Mouse (Mus musculus) neural tube, embryonic 11.5 days (tissue): ENCODE data around the gene Hist2h2aa1. TPM values are rescaled to one million over a fixed set of nuclear protein-coding genes. Genes with fewer than 3 reads are reported as not detected.
"Not testable (repeated sequence)": the region's sequence is repeated elsewhere in the genome, so short reads cannot be mapped to it uniquely, and the experiment has no call there.

Experiments
- ATAC-seq: fragments of 200-750 bp; cut with Nextera tagmentation; 2 replicates; pipeline ENCODE4 v1.8.0; 2017; ENCODE audit warnings: moderate number of reproducible peaks, mild to moderate bottlenecking, moderate TSS enrichment, moderate library complexity; ENCODE audit not compliant: insufficient read depth, low FRiP score, low TSS enrichment
- DNase-seq: peaks from one replicate; pipeline ENCODE4 v3.0.0-alpha.2; 2015; ENCODE audit warnings: low spot score
- H3K27ac ChIP-seq: fragments of 300-500 bp; sonication (generic); 2 replicates; pipeline ENCODE4 v1.5.1; 2014; ENCODE audit warnings: low read depth, mild to moderate bottlenecking, low read length
- H3K27me3 ChIP-seq: fragments of 300-500 bp; sonication (generic); 2 replicates; pipeline ENCODE4 v1.6.1; 2014; ENCODE audit warnings: mild to moderate bottlenecking, low read length, mixed read lengths; ENCODE audit not compliant: control insufficient read depth, insufficient read depth
- H3K36me3 ChIP-seq: fragments of 300-500 bp; sonication (generic); 2 replicates; pipeline ENCODE4 v1.6.1; 2014; ENCODE audit warnings: mild to moderate bottlenecking, low read length, moderate library complexity, mixed read lengths; ENCODE audit not compliant: control insufficient read depth, insufficient read depth
- H3K4me1 ChIP-seq: fragments of 300-500 bp; sonication (generic); 2 replicates; pipeline ENCODE4 v1.6.1; 2014; ENCODE audit warnings: low read length, mixed read lengths; ENCODE audit not compliant: control insufficient read depth, insufficient read depth
- H3K4me2 ChIP-seq: fragments of 300-500 bp; sonication (generic); 2 replicates; pipeline ENCODE4 v1.6.1; 2014; ENCODE audit warnings: low read depth, mild to moderate bottlenecking, moderate library complexity
- H3K4me3 ChIP-seq: fragments of 300-500 bp; sonication (generic); 2 replicates; pipeline ENCODE4 v1.5.1; 2014; ENCODE audit warnings: low read depth, low read length
- H3K9ac ChIP-seq: fragments of 300-500 bp; sonication (generic); 2 replicates; pipeline ENCODE4 v1.6.1; 2014; ENCODE audit warnings: mild to moderate bottlenecking, low read length
- H3K9me3 ChIP-seq: fragments of 300-500 bp; sonication (generic); 2 replicates; pipeline ENCODE4 v1.6.1; 2016; ENCODE audit warnings: low read length; ENCODE audit not compliant: control insufficient read depth
- WGBS: fragments of 180-500 bp; shearing (Covaris S2); extraction: QIAGEN DNeasy Blood & Tissue Kit; methylation state at CpG from one replicate; pipeline ENCODE4 v1.1.7; 2014; 5-methylcytosine and 5-hydroxymethylcytosine counted together
- polyA plus RNA-seq: library from polyadenylated mRNA; unstranded; fragments of >200 nt; fragmentation: Nextera tagmentation; extraction: Ambion mirVana; gene quantifications from 2 replicates; pipeline ENCODE4 v1.2.1, GENCODE M21; 2014

Hist2h2aa1 gene
- polyA plus RNA-seq, 1 experiment from 2014 or later, result 24.5 TPM

- H3K4me1 ChIP-seq, result no peaks in the 10 kb centered on the region
- no peak for DNase-seq
- WGBS, result 89% methylated on average over 3 of the region's 3 CpGs
- no peak overlapping the region for H3K4me2 ChIP-seq
- no peaks in the 10 kb centered on the region for H3K9me3 ChIP-seq
- no peak for ATAC-seq
- no peak overlapping the region for H3K27ac ChIP-seq
- H3K36me3 ChIP-seq, result no peaks in the 10 kb centered on the region
- H3K9ac ChIP-seq, result no peak overlapping the region
- H3K4me3 ChIP-seq, result no peak overlapping the region
- H3K27me3 ChIP-seq, result no peaks in the 10 kb centered on the region
Measured at GRCm38 (mm10) chr3:96207819-96208218, 37.5 kb upstream of the Hist2h2aa1 start.

- Histone ChIP-seq H3K9me3 (no peaks in the 10 kb centered on the region), H3K27ac (no peak overlapping the region), H3K4me3 (no peak overlapping the region), H3K36me3 (no peaks in the 10 kb centered on the region), H3K4me1 (no peaks in the 10 kb centered on the region), H3K4me2 (no peak overlapping the region), H3K9ac (no peak overlapping the region), H3K27me3 (no peaks in the 10 kb centered on the region)
- ATAC-seq, result no peak
- DNase-seq, result no peak
- WGBS, result 28% methylated on average over 15 of the region's 15 CpGs
Measured at GRCm38 (mm10) chr3:96209242-96209641, 36.1 kb upstream of the Hist2h2aa1 start.

GRCm38 (mm10) chr3:96219191-96219641, 26.1 kb upstream of the Hist2h2aa1 start:
- Histone ChIP-seq H3K27me3 (no peaks in the 10 kb centered on the region), H3K36me3 (no peaks in the 10 kb centered on the region), H3K9me3 (no peaks in the 10 kb centered on the region), H3K27ac (peak overlapping the region; percentile 97), H3K4me2 (peak overlapping the region; percentile 61), H3K4me3 (peak overlapping the region; percentile 47), H3K9ac (peak overlapping the region; percentile 71), H3K4me1 (peaks cover 20% of the 10 kb centered on the region)
- ATAC-seq, result peak; percentile 13
- peak; percentile 55 for DNase-seq
- under 1% methylated on average over 12 of the region's 12 CpGs for WGBS

GRCm38 (mm10) chr3:96219661-96220130, 25.6 kb upstream of the Hist2h2aa1 start, which contains the start of the genes Bola1 and Hist2h2ab:
Gene Bola1 (minus strand): TSS chr3:96219709.
Gene Hist2h2ab (plus strand): TSS chr3:96219865.
- Histone ChIP-seq H3K4me2 (peak within 1 kb of the TSS; percentile 61), H3K9ac (peak within 1 kb of the TSS; percentile 71), H3K36me3 (no peaks in the 10 kb centered on the region), H3K27ac (peak within 1 kb of the TSS; percentile 97), H3K4me1 (peaks cover 20% of the 10 kb centered on the region), H3K4me3 (peak within 1 kb of the TSS; percentile 47), H3K27me3 (no peaks in the 10 kb centered on the region), H3K9me3 (no peaks in the 10 kb centered on the region)
- under 1% methylated on average over 36 of the region's 37 CpGs for WGBS
- peak; percentile 81 for DNase-seq
- ATAC-seq, result peak; percentile 87

- not testable (repeated sequence) for H3K9me3 ChIP-seq, H3K36me3 ChIP-seq, H3K27me3 ChIP-seq, DNase-seq
- H3K9ac ChIP-seq, result peak overlapping the region; percentile 71
- peak; percentile 25 for ATAC-seq
- H3K4me1 ChIP-seq, result peaks cover 20% of the 10 kb centered on the region
- 0% methylated on average over 35 of the region's 47 CpGs for WGBS
- H3K27ac ChIP-seq, result peak overlapping the region; percentile 97
- peak overlapping the region; percentile 61 for H3K4me2 ChIP-seq
- peak overlapping the region; percentile 47 for H3K4me3 ChIP-seq
Measured at GRCm38 (mm10) chr3:96220131-96220764, 25.0 kb upstream of the Hist2h2aa1 start.

- no peaks in the 10 kb centered on the region for H3K27me3 ChIP-seq
- peak within 1 kb of the TSS; percentile 47 for H3K4me3 ChIP-seq
- H3K36me3 ChIP-seq, result no peaks in the 10 kb centered on the region
- H3K9me3 ChIP-seq, result no peaks in the 10 kb centered on the region
- peak within 1 kb of the TSS; percentile 97 for H3K27ac ChIP-seq
- peaks cover 20% of the 10 kb centered on the region for H3K4me1 ChIP-seq
- peak within 1 kb of the TSS; percentile 61 for H3K4me2 ChIP-seq
- DNase-seq, result peak; percentile 83
- peak; percentile 79 for ATAC-seq
- WGBS, result under 1% methylated on average over 43 of the region's 43 CpGs
- H3K9ac ChIP-seq, result peak within 1 kb of the TSS; percentile 71
Measured at GRCm38 (mm10) chr3:96220765-96221639, 24.3 kb upstream of the Hist2h2aa1 start, which contains the start of the genes Hist2h2ac and Hist2h2be. Gene Hist2h2ac (minus strand): TSS chr3:96220880. Gene Hist2h2be (plus strand): TSS chr3:96221119.

GRCm38 (mm10) chr3:96221640-96222038, 23.7 kb upstream of the Hist2h2aa1 start:
- DNase-seq (no peak), ATAC-seq (no peak)
- peaks cover 20% of the 10 kb centered on the region for H3K4me1 ChIP-seq
- H3K9me3 ChIP-seq, result no peaks in the 10 kb centered on the region
- H3K36me3 ChIP-seq, result no peaks in the 10 kb centered on the region
- peak overlapping the region; percentile 97 for H3K27ac ChIP-seq
- WGBS, result 26% methylated on average over 9 of the region's 9 CpGs
- no peaks in the 10 kb centered on the region for H3K27me3 ChIP-seq
- peak overlapping the region; percentile 61 for H3K4me2 ChIP-seq
- H3K9ac ChIP-seq, result peak overlapping the region; percentile 71
- peak overlapping the region; percentile 47 for H3K4me3 ChIP-seq

GRCm38 (mm10) chr3:96222774-96223173, 22.5 kb upstream of the Hist2h2aa1 start:
- Histone ChIP-seq H3K4me1 (peaks cover 20% of the 10 kb centered on the region), H3K27me3 (no peaks in the 10 kb centered on the region), H3K9ac (no peak overlapping the region), H3K27ac (no peak overlapping the region), H3K36me3 (no peaks in the 10 kb centered on the region), H3K4me3 (no peak overlapping the region), H3K9me3 (no peaks in the 10 kb centered on the region), H3K4me2 (peak overlapping the region; percentile 14; the same call in 1 of the 2 replicates)
- no peak for DNase-seq
- 95% methylated on average over 4 of the region's 4 CpGs for WGBS
- no peak for ATAC-seq
